ENCODE assay signal across 8 mouse cellular contexts in genomic region chr7:81959704-81960103, GRCm38 (mm10). TPM values are rescaled to one million over a fixed set of nuclear protein-coding genes. Genes with fewer than 3 reads are reported as not detected.
DNase-seq lines count a peak whose midpoint lies in the region; ATAC-seq and TF ChIP-seq lines count a peak whose summit lies in the region.

No protein-coding gene starts in this region.

- intact Hi-C loops in left cerebral cortex, postnatal 36 days (cut with DNase I): loop anchor here (1.0 to 5.0 kb wide), 3 partner anchors 160 to 313 kb away; no protein-coding TSS in a partner anchor

- no peaks in the 10 kb centered on the region for H3K9me3 ChIP-seq in ES-E14 (ENCODE audit: control insufficient read depth, insufficient read depth, low read depth, low read length)
- no peaks in the 10 kb centered on the region for H3K9me3 ChIP-seq in limb, embryonic 11.5 days (ENCODE audit: control insufficient read depth, low read length)

- peak; percentile 20 to 27 for DNase-seq in left cerebral cortex, adult 18-20 months (ENCODE audit: low spot score in 2 of 2)
- no peak for DNase-seq in left cerebral cortex, postnatal 36 days (ENCODE audit: low spot score in 2 of 2)
- DNase-seq in ES-E14 (ENCODE audit: low read depth, low spot score): peak; percentile 37
- DNase-seq in adrenal gland, postnatal 14 days: peak; percentile 51
- peak; percentile 69 for DNase-seq in forelimb bud, embryonic 11.5 days (ENCODE audit: low read depth, low spot score)
- DNase-seq in limb, embryonic 11.5 days (ENCODE audit: low spot score): peak; percentile 45
- peak; percentile 71 for DNase-seq in retina, postnatal 1 day
- DNase-seq in thymus, adult 18-20 months: no peak

- H3K4me3 ChIP-seq in ES-E14 (ENCODE audit: insufficient read depth in 1 of 2, low read depth in 1 of 2, low read length in 2 of 2, poor library complexity in 1 of 2, severe bottlenecking in 1 of 2): no peak overlapping the region
- H3K4me3 ChIP-seq in limb, embryonic 11.5 days (ENCODE audit: low read depth, low read length): no peak overlapping the region; the same call in 1 of the 2 replicates

- H3K4me1 ChIP-seq in ES-E14 (ENCODE audit: control insufficient read depth in 2 of 2, insufficient read depth in 2 of 2, low read length in 2 of 2, poor library complexity in 1 of 2): no peaks in the 10 kb centered on the region
- no peaks in the 10 kb centered on the region for H3K4me1 ChIP-seq in limb, embryonic 11.5 days (ENCODE audit: control insufficient read depth, insufficient read depth, low read length)

- H3K27ac ChIP-seq in ES-E14 (ENCODE audit: insufficient read depth, low read depth, low read length, poor library complexity, severe bottlenecking): no peak overlapping the region
- no peak overlapping the region for H3K27ac ChIP-seq in limb, embryonic 11.5 days (replicated peaks; ENCODE audit: low read depth, low read length)

- 2% methylated on average over 3 of the region's 3 CpGs for WGBS in limb, embryonic 11.5 days

- H3K9ac ChIP-seq in ES-E14 (ENCODE audit: insufficient read depth, low read depth, low read length, poor library complexity, severe bottlenecking): no peak overlapping the region
- H3K9ac ChIP-seq in limb, embryonic 11.5 days (ENCODE audit: low read length): no peak overlapping the region

- in situ Hi-C loops in ES-E14 (cut with MboI; ENCODE audit: low sequenced_read_pairs in 2 of 2, unreplicated experiment in 2 of 2): loop anchor here (5.0 to 10.0 kb wide), 4 partner anchors 158 to 315 kb away; no protein-coding TSS in a partner anchor

- no peaks in the 10 kb centered on the region for H3K27me3 ChIP-seq in limb, embryonic 11.5 days (ENCODE audit: control insufficient read depth, insufficient read depth, low read length)

- no peaks in the 10 kb centered on the region for H3K36me3 ChIP-seq in ES-E14 (ENCODE audit: control insufficient read depth, insufficient read depth, low read length, poor library complexity, severe bottlenecking)
- H3K36me3 ChIP-seq in limb, embryonic 11.5 days (ENCODE audit: control insufficient read depth, insufficient read depth, low read length): no peaks in the 10 kb centered on the region

- ATAC-seq in limb, embryonic 11.5 days (ENCODE audit: insufficient number of reproducible peaks, low FRiP score, low TSS enrichment, low read depth): no peak

- H3K4me2 ChIP-seq in limb, embryonic 11.5 days (ENCODE audit: low read depth, severe bottlenecking): no peak overlapping the region

TF ChIP-seq in ES-E14, 5 proteins besides CTCF, POLR2A, EP300 and RAD21:
- peak; percentile 77 for TF ChIP-seq ZC3H11A (IDR thresholded peaks at IDR 0.05; ENCODE audit: borderline replicate concordance, low read depth, low read length)
- no peak for TF ChIP-seq ZNF384 (IDR thresholded peaks at IDR 0.05; ENCODE audit: low read depth, low read length)

RNA-seq across cellular contexts. Expression of gene Hdgfl3, which starts 25.4 kb away (rescaled TPM):
- 10 to 100 TPM; 79.9 to 83.2 TPM for total RNA-seq in left cerebral cortex, adult 18-20 months (2021)
- 10 to 100 TPM; 76.0 to 76.9 TPM for total RNA-seq in left cerebral cortex, postnatal 36 days (2021)
- 3.1 and 3.7 TPM in 2 replicates for total RNA-seq in ES-E14 (2012; rRNA removed)
- 13.6 and 15.8 TPM in 2 replicates for total RNA-seq in adrenal gland, postnatal 14 days (2021)
- polyA plus RNA-seq in limb, embryonic 11.5 days (2014; fragmentation: Nextera tagmentation; extraction: Ambion mirVana): 34.4 and 34.7 TPM in 2 replicates

RNA-seq across cellular contexts. Expression of gene Bnc1, which starts 32.4 kb away (rescaled TPM):
- not detected for total RNA-seq in left cerebral cortex, adult 18-20 months (2021)
- total RNA-seq in left cerebral cortex, postnatal 36 days (2021): not detected
- total RNA-seq in ES-E14 (2012; rRNA removed): 0.16 and 0.27 TPM in 2 replicates
- 0.93 and 0.98 TPM in 2 replicates for total RNA-seq in adrenal gland, postnatal 14 days (2021)
- polyA plus RNA-seq in limb, embryonic 11.5 days (2014; fragmentation: Nextera tagmentation; extraction: Ambion mirVana): 2.9 and 3.4 TPM in 2 replicates

Comparison
In these comparisons a context has a peak if more than half of its experiments do, and no peak if none do; other contexts are left out.
1. DNase-seq: peak in left cerebral cortex, adult 18-20 months (2 of 2), ES-E14 (single experiment), adrenal gland, postnatal 14 days (single experiment), forelimb bud, embryonic 11.5 days (single experiment), limb, embryonic 11.5 days (single experiment) and retina, postnatal 1 day (single experiment); none in left cerebral cortex, postnatal 36 days (0 of 2) and thymus, adult 18-20 months (0 of 2).